Mouse (Mus musculus) urinary bladder, adult 2 months (tissue): Measurements from ENCODE around the gene Kat6b. TPM values are rescaled to one million over a fixed set of nuclear protein-coding genes. Genes with fewer than 3 reads are reported as not detected.
"Not testable (repeated sequence)": the region's sequence is repeated elsewhere in the genome, so short reads cannot be mapped to it uniquely, and the experiment has no call there.

Experiments
- DNase-seq: peaks from one replicate; pipeline ENCODE4 v3.0.0; 2022; ENCODE audit warnings: low spot score
- polyA plus RNA-seq: library from polyadenylated mRNA; depleted of rRNA; stranded (reverse); fragments of >200 nt; gene quantifications from 2 replicates; pipeline ENCODE4 v1.2.3, GENCODE M21; 2012

The Kat6b gene
- polyA plus RNA-seq, 1 experiment, result 10.2 TPM

DNA sequence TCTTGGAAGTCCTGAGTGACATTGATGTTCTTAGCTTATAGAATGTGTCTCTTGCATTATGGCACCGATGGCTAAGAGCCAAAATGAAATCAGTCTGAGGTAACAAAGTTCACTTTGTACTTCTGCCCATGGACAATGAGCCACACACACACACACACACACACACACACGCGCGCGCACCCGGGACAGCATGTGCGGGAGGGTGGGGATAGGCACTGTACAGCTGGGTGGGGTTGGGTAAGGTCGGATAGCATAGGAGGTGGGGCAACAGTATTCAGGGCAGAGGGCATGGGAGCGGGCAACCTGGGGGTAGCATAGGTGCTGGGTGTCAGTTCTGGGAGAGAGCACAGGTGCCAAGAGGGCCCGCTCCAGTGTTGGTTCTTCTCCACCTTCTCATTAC lies 3.5 kb downstream of the Kat6b start:
- DNase-seq, result no peak

DNA sequence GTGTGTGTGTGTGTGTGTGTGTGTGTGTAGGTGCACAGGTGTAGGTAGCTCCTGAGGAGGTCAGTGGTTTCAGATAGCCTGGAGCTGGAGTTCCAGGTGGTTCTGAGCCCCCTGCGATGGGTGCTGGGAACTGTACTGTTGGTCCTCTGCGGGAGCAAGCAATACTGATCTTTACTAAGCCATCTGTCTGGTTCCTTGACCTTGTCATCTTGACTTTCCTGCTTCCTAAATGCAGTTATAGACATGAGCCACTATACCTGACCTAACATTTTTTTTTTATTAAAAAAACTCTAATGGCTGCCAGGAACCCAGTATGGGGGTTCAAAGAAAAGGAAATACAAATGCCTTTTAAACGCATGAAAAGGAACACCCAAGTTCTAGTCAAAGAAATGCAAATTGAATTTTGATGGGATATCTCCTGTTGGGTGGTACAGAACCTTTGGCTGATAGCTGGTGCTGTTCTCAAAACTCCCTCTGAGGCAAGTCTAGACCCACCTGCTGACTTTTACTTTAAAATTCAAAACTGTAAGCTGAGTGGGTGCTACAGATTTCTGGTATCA lies 4.8 kb downstream of the Kat6b start:
- DNase-seq, result no peak

DNA sequence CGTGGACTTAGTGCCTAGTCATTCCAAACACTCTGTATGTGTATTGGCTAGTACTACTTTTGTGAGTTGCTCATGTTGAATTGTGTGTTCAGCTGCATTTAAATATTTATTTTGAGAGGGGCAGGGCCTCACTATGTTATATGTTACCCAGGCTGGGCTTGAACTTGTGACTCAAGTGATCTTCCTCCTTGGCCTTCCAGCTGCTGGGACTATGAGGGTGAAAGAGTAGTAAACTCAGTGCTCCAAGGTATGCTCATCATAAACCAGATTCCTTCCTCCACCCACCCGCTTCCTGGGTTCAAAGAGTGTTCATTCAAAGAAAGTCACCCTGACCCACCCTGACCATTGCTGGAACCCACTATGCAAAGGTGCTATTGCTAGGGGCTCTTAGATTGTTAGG lies 5.9 kb downstream of the Kat6b start:
- not testable (repeated sequence) for DNase-seq

DNA sequence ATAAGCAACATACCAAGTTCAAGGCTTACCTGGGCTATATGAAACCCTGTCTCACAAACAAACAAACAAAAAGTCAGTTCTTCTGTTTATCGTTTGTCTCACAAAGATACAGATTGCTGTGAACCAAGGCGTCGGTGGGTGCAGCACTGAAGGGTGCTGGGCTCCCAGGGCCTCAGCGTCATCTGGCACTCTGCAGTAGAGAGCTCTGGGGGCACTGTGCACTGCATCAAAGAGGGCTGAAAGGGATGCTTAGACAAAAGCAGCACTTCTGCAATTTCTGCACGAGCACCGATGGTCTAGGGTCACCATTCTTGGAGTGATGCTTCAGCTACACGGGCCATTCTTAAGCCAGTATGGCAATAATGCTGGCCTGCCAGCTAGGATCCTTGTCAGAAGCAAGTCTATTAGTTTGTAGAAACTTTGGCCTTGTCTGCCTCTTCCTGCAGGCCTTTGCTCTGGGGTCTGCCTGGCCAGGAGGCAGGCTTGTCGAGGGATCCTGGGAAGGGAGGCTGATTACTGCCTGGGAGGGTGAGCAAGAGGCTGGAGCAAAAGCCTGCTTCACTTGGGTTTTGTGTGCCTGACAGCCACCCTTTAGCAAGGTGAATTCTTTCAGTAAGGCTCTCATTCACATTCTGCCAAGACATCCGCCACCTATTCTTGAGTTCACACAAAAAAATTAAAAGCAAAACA lies 7.3 kb downstream of the Kat6b start:
- not testable (repeated sequence) for DNase-seq

DNA sequence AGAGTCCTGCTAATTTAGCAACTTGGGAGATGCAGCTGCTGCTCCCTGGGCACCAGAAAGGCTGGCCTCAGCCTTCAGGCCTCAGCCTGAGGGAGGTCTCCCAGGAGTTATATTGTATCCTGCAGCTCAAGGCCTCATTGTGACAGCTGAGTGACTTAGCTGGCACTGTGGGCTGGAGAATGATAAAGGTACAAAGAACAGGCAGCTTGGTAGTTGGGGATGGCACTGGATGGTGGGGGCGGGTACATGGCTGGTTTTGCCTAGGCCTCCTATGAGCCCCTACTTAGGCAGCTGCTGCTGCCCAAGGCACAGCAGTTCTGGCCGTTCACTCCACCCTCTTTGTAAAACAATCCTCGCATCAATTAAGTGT lies 7.9 kb downstream of the Kat6b start:
- no peak for DNase-seq

DNA sequence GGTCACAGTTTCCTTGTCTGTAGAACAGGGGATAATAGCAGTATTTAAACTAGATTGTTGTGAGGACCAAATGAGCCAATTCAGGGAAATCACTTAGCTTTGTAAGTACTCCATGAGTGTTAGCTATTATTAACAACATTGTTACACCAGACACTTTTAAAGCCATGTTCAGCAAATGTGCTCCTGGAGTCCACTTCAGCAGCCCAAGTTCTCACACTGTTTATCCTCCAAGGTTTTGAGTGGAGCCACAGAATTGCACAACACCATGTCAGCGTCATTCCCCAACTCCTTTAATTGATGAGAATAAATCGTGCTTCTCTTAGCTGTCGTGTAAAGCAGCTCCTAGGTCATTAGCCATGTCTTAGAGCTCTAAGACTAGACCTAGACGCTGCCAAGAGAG lies 8.9 kb downstream of the Kat6b start:
- DNase-seq, result no peak

DNA sequence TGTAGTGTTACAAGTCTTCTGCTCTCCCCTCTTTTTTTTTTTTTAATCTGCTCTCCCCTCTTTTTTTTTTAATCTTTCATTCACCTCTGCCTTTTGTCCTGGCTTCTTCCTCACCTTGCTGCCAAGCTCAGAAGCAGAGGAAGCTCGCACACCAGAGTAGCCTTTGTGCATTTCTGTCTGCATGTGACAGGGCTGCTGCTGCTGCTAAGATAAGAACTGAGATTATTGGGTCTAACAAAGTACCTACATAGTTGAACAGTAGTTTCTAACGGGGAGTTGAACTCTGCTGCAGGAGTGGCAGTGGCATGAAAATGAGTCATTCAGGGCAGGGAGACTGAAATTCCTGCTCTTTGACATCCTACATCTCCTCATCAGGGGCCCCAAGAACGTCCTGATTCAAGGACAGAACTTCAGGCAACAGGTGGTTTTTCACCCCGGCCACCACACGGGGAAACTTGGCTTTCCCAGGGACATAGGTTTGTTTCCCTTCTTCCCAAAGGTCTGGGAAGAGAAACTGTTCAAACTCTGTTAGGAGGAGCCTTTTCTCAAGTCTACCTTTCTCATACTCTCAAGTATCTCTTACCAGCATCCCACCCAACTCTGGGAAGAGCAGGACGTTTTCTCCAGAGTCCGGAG lies 17.2 kb downstream of the Kat6b start:
- no peak for DNase-seq

DNA sequence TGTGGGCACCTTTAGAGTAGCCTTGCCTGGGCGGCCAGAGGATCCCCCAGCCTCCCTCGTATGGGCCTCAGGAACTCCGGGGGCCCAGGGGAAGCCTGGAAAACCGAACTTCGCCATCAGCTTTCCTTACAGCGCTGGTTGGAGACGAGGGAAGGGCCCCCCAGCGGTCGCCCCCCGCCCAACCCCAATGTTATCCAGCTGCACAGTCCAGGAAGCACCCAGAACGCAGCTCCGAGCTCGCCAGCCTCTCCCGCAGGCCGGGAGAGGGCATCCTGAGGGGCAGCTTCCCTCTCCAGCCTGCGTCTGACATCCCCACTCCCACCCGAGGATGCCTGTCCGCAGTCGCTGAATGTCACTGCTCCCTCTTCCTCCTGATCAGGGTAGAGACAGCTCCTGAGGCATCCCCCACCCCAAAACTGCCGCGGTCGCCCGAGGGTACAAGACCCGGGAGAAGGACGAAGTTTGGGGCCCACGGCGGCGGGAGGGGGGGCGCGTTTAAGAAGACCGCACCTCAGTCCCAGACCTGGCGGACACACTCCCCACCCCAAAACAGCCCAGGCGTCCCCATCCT lies 17.9 kb downstream of the Kat6b start:
- no peak for DNase-seq

DNA sequence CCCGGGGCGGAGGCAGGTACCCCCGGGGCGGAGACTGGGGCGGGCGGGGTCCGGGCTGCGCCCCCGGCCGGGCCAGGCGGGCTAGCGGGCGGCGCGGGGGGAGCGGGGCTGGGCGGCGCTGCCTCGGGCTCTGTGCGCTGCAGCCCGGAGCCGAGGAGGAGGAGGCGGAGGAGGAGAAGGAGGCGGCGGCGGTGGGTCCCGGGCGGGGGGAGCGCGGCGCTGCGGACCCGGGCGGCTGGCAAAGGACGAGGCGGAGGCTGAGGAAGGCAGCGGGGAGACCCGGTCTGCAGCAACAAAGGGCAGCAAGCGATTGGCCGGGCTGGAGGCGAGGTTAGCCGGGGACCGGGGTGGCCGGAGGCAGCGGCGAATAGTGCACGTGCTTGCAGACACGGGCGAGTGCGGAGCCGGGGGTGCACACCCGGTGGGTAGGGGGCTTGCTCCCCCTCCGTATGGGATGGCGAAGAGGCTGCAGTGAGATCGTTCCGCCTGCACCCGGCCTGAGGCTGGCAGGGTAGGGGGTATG lies 18.5 kb downstream of the Kat6b start:
- peak; percentile 80 for DNase-seq

DNA sequence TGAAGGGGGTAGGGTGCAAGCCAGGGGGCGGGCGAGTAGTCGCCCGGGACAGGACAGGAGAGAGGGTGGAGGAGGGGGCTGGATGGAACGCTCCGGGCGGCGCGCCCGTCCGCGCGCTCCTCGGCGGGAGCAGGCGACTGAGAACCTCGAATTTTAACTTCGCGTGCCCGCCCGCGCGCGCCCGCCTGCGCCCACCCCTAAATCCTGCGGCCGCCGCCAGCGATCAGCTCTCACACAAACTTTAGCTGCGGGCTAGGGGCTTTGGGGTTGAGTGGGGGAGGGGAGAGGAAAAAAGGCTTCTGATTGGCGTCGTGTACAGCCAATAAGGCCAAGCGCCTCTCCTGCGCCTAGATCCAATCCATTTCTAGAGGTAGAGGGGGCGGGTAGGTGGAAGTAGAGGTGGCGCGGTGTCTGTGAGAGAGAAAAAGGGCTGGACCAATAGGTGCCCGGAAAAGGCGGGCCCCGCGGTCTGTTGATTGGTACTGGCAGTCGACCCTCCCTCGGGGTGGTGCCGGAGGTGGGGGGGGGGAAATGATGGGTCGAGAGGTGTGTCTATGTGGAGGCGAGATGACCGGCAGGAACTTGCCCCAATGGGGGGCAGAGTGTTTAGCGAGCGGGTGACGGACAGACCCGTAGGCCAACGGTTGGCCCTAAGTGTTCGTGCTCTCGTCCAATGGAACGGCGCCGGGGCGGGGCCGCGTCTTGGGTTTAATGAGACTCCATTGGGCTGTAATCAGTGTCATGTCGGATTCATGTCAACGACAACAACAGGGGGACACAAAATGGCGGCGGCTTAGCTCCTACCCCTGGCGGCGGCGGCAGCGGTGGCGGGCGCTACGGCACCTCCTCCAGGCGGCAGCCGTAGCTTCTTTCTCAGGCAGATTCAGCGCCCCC lies 19.2 kb downstream of the Kat6b start:
- DNase-seq, result peak; percentile 97

DNA sequence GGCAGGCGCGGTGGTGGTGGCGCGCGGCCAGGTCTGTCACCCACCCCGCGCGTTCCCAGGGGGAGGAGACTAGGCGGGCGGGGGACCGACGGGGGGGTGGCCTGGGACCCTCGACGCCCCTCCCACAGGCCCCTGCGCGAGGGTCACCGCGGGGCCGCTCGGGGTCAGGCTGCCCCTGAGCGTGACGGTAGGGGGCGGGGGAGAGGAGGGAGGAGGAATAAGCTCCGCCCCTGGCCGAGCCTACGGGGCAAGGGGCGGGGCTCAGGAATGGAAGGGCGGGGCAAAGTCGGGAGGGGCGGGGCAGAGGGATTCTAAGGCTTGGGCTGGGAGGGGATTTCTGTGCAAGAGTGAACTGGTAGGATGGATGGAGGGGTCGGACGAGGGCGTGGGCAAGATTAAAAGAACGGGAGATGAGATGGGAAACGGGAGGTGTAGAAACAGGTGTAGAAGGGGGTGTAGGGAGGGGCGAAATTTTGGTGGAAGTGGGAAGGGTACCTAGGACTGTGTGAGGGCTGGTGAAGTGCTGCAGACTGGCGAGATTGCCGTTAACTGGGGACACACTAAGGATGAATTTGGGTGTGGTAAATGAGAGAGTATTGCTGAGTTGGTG lies 19.9 kb downstream of the Kat6b start:
- DNase-seq, result peak; percentile 85

DNA sequence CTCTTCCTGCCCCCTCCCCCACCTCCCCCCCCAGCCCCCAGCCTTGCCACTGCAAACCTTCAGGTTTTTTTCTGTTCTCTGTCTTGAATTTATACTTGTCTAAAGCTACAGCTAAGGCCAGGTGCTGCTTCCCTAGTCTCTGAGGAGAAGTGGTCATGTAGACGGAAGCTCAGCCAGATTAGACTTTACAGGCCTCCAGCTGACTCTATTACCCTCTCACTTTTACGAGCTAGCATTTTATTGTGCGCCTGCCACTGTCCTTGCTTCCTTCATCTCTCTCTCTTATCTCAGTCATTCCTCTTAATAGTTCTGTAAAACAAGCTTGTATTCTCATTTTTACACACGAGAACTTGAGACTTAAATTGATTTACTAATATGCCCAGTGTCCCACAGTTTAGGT lies 23.8 kb downstream of the Kat6b start:
- DNase-seq, result no peak

DNA sequence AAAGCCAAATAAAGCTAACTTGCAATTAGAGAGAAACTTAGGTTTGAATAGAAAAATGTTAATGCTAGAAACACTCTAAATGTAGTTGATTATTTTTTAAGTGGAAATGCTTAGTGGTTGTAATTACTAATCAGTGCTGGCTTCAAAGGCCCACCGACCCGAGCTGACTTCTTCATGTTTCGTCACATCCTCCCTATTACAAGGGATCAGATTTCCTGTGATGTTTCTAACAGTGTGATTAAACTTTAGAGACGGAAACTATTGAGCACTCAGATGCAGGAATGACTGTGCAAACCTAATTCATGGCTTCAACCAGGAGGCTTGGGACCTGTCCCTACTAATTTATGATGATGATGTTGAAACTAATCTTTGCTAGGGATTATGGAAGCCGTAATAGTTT lies 25.8 kb downstream of the Kat6b start:
- no peak for DNase-seq

DNA sequence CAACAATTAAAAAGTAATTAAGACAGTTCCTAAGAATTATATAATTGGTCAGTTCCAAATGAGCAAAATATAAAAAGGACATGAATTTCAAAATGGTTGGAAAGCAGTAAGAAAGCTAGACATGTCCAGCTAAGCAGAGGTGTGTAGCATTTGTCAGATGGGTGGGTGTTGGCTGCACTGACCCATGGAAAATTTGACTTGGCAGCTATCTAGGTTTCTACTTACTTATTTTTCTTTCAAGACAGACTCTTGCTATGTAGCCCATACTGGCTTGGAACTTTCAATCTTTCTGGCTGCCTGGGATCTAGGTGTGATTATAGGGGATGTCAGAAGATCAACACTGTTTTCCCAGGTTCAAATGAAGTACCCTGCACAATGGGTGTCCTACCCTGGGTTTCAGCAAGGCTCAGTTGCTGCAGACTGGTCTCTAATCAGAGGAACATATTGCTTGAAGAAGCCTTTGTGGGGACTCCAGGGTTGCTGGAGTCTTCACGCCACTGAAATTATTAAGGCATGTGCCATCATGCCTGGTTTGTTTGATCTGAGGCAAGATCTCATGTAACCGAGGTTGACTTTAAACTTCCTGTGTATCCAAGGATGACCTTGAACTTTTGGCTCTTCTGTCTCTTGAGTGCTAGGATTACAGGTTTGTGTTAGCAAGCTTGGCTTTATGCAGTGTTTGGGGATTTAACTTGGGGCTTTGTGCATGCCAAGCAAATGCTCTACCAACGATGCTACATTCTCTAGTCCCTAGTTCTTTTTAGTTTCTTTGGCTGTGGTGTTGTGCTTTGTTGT lies 28.1 kb downstream of the Kat6b start:
- DNase-seq, result no peak

DNA sequence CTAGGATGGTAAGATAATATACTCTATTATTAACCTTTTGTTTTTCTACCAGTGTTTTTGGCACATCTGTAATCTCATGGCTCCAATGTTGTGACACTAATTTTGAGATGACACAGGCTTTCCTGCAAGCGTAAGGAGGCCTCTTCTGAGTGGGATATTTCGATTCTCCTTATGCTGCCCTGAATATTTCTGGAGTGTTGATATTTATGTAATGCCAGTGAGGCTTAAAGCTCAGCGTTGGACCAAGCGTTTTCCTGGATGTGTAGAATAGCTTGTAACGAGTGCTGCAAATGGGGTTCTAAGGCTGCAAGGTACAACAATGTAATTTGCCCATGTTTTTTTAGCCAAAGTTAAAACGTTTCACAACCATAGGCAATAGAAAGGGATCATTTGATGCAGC lies 30.2 kb downstream of the Kat6b start:
- DNase-seq, result no peak

DNA sequence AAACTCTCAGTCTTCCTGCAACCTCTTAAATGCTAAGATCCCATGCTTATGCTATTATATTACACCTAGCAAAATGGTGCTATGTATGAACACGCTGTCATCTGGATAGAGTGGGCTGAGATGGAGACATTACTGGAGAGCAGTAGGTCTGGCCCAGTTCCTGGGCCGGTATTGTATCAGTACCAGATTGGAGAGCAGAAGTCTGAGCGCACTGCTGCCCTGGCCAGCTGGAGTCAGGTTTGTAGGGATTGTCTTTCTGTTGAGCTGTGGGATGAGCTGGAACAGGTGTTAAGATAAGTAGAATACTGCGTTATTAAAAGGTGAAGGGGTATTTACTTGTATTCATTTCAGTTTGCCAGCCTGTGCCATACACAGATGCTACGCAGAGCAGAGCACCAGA lies 34.3 kb downstream of the Kat6b start:
- DNase-seq, result no peak

DNA sequence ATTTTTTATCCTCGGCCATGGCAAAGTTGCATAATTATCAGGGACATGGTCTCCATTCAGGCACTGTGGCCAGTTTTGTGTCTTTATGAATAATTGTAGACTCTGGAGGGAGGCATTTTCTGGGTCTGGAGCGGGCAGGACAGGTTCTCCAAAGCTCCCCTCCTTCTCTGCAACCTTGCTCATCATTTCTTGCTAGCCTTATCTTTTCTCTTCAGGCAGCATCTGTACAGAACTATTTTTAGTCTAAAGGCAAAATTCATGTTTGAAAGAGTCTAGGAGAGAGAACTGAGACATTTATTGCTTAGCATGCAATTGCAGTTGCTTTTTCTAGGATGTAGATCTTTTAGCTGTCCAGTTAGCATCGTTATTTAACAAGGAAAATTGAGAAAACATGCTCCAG lies 38.1 kb downstream of the Kat6b start:
- DNase-seq, result no peak

DNA sequence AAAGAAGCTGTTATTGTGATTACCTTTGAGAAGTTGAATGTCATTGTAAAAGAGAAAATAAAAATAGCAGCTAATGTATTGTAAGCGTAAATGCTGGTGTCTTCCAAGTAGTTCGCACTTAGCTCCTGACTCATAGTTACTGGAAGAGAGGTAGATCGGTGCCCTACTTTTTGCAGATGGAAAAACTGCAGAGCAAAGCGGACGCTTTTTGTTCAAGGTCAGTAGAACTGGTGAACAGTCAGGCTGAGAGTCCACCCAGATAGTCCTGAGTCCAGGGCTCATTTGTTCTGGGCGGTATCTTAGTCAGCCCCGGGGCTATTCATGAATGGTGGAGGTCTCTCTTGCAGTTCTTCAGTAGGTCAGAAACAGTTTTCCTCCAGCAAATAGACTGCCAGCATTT lies 39.3 kb downstream of the Kat6b start:
- DNase-seq, result no peak

DNA sequence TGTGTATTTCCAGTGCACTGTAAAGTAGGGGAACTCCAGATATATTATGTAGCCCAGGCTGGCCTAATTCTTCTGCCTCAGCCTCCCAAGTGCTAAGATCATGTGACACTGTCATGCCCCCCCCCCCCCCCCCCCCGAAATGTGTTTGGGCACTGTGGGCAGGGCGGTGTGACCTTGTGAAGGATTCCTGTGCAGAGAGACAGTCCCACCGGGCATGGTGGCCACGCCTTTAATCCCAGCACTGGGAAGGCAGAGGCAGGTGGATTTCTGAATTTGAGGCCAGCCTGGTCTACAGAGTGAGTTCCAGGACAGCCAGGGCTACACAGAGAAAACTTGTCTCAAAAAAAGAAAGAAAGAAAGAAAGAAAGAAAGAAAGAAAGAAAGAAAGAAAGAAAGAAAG lies 40.3 kb downstream of the Kat6b start:
- not testable (repeated sequence) for DNase-seq

DNA sequence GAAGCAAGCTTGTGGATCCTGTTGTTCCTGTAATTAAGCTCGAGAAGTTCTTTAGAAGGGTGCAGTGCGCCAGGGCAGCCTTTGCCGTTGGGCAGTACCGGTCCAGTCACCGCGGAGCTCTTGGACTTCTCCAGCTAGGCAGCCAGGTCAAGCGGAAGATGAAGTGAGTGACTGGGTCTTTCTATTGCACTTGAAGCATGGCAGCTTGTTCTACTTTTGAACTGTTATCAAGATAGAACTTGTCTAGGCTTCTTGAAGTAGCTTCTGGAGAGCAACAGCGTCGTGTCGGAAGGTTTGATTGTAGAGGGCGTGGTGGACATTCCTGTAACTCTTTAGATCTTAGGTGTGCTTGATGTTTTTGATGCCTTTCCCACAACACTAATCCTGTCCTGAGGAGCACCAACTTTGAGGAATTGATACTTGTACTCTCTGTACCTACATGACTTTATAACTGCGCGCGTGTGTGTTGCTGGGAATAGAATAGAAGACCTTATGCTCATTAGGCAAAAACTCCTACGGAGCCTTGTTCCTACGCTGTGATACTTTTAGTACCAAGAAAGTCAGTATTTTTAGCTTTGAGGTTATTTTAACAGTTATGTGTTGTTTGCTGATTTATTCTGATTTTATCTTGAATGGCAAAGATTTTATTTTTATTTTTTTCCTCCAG lies 41.2 kb downstream of the Kat6b start:
- DNase-seq, result no peak
